Mouse (Mus musculus) left cerebral cortex, postnatal 14 days (tissue): ENCODE measurements around the gene Fancg. TPM values are rescaled to one million over a fixed set of nuclear protein-coding genes. Genes with fewer than 3 reads are reported as not detected.

ENCODE experiments used
- DNase-seq, 2 experiments: peaks; one replicate each; pipeline ENCODE4 v3.0.0; 2021 to 2022; ENCODE audit warnings: low spot score in 2 of 2, mixed read lengths in 1 of 2
- intact Hi-C: fragments of 180-260 bp; cut with DNase I; formaldehyde crosslinking; loops from one replicate; pipeline ENCODE4 v1.15.1; 2025
- long read RNA-seq, 2 experiments: library from polyadenylated mRNA; stranded (forward); transcript quantifications; one replicate each; pipeline ENCODE4 v2.0.0; 2021
- total RNA-seq, 2 experiments: library from RNA; stranded (reverse); gene quantifications; 2 replicates each; pipeline ENCODE4 v1.2.3; 2021

Gene Fancg
- total RNA-seq, result 10 to 100 TPM in 1 of 2 experiments, 1 to 10 TPM in 1; 10.0 to 11.3 TPM
- long read RNA-seq, experiment 1, transcript Fancg-201 (14 exons, 2,771 nt), result major isoform, 5 of 11 reads
- long read RNA-seq, experiment 1, partial matches to known transcripts, result 1 of 11 reads
- long read RNA-seq, experiment 1, other reads (novel, unspliced or antisense), result 5 of 11 reads
- long read RNA-seq, experiment 2, transcript Fancg-201 (14 exons, 2,771 nt), result major isoform, 7 of 13 reads
- long read RNA-seq, experiment 2, partial matches to known transcripts, result 1 of 13 reads
- long read RNA-seq, experiment 2, other reads (novel, unspliced or antisense), result 5 of 13 reads

DNA sequence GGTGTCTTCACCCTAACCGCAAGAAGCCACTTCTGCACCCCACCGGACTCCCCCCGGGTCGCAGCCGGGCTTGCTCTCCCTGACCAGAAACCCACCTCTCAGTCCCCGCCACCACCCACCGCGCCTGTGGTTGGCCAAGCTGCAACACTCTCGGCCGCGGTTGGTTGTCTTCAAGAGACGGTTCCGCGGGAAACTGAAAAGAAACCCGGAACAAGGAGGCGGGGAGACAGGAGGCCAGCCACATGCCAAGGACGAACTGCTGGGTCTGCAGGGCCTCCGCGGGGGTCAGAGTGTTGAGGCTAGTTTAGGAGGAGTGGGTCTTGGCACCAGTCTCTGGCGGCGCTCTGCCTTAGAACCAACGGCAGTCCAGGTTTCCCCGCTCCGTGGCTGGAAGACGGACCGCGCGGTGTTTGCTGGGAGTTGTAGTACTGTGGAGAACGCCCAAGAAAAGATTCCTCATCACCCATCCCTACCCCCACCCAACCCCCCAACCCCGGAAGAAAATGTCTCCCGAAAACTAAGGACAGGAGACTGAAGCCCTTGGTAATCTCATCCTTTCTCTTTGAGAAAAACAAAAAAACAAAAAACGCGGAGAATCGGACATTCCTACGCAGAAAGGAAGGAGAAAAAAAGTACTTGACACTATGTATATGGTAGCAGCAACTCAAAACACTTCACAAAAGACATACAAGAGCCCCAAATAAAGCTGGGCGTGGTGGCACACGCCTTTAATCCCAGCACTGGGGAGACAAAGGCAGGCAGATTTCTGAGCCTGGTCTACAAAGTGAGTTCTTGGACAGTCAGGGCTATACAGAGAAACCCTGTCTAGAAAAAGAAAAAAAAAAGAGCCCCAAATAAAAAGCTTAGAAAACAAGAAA lies at the start of gene Fancg:
Gene Fancg, minus strand, starts transcription at position 346 of the 878 bp plus-strand sequence.
- intact Hi-C loops, result no loop called here
- peak; percentile 63 to 82 for DNase-seq

DNA sequence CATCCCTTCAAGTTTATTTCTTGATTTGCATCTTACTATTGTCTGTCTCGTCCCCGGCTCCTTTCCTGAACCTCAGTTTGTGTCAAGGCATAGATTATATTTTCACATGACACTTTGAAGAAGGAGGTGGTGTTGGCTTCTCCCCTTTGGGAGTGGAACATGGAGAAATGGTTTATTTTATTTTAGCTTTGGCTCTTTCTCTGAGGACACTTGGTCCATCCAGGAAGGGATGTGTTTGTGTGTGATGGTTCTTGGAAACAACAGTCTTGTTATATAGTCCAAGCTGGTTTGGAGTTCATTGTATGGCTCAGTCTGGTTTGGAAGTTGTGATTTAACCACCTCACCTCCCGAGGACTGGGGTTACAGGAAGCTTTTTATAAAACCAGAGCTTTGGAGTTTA lies 49.4 kb upstream of the Fancg start:
- intact Hi-C loops, result loop anchor here (10.0 kb wide), 1 partner anchor 325 kb away; the partner anchor contains the start of gene Rusc2
- no peak for DNase-seq

DNA sequence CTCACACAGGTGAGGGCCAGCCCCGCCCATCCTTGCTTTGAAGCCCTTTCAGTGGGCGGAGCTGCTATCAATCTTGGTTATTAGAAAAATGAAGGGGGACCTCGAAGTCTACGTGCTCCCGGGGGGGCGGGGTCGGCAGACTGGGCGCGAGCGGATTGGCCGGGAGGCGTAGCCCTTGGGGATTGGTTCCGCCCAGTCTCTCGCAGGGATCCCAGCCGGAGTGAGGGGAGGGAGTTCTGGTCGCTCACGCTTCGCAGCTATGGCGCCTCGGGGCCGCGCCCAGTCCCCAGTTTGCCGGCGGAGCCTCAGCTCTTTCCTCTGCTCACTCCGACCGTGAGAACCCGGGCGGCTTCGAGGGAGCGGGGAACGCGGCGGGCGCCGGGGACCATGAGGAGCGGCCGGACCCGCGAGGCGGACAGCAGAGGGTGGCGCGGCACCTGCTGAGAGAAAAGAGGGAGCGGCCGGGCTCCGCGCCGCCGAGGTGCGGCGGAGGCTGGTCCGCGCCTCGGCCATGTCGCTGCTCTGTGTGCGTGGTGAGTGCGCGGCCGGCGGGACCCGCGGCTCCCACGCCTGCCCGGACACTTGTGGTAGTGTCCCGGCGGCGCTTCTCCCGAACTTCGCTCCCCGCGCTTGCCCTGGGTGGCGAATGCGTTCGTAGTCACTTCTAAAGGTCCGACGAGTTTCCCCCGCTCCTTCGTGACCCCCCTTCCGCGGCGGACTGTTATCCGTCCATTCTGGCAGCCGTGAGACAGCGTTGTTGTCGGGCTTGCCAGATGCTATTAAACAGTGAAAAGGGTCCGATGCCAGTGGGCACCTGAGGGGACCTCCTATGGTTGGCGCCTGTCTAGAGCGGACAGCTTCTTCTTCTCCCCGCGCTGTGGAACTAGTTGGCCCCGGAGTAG lies 48.7 kb upstream of the Fancg start, which contains the start of gene Unc13b:
Gene Unc13b, plus strand, starts transcription at position 201 of the 902 bp plus-strand sequence.
- intact Hi-C loops, result loop anchor here (10.0 kb wide), 1 partner anchor 326 kb away; the partner anchor contains the start of gene Rusc2
- DNase-seq, result peak; percentile 80 to 91

DNA sequence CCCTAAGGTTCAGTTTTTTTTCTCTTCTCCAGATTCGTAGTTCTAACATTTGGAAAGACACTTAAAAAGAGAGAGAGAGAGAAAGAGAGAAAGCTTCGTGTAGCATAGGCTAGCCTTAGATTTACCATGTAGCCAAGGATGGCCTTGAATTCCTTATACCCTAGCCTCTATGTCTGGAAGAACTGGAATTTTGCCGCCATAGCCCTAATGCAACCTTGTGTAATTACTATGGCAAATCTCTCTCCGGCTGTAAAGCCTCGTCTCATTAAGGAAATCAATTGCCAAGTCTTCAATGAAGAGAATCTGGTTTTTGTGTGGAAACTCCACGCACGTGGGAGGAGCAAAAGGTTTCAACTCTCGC lies 48.1 kb upstream of the Fancg start:
- intact Hi-C loops, result loop anchor here (10.0 kb wide), 1 partner anchor 326 kb away; the partner anchor contains the start of gene Rusc2
- no peak for DNase-seq

DNA sequence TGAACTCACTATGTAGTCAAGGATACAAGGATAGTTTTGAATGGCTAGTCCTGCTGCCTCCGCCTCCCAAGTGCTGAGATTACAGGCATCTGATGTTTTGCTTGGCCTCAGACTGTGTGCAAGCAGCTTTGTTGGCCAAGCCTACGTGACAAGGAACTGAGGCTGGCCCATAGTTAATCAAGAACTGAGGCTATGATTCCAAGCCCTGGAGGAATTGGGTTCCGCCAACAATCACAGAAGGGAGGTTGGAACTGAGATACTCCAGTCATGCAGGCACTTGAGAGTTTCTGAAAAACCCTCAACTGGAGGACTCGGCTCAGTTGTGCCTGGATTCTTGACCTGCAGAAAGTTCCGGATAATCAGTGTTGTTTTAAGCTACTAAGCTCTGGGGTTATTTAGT lies 47.3 kb upstream of the Fancg start:
- intact Hi-C loops, result loop anchor here (10.0 kb wide), 1 partner anchor 327 kb away; the partner anchor contains the start of gene Rusc2
- no peak for DNase-seq

DNA sequence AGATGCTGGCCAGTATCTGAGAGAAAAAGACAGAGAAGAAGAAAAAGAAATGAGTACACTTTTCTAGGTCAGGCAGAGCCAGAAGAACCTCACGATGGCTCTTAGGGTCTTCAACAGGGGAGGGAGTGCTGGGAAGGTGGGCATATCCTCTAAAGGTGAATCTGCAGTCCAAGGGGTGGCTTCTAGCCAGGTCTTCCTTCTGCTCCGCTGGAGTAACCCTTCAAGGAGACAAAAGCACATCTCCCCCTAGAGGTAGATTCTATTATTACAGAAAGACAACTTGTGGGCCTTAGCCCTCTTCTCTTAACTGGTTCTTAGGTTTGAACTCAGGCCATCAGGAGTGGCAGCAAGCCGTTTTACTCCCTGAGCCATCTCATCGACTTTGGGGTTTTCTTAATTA lies 42.3 kb upstream of the Fancg start:
- DNase-seq, result peak in 1 of 2 experiments; percentile 72
- intact Hi-C loops, result loop anchor here (10.0 kb wide), 1 partner anchor 332 kb away; the partner anchor contains the start of gene Rusc2

DNA sequence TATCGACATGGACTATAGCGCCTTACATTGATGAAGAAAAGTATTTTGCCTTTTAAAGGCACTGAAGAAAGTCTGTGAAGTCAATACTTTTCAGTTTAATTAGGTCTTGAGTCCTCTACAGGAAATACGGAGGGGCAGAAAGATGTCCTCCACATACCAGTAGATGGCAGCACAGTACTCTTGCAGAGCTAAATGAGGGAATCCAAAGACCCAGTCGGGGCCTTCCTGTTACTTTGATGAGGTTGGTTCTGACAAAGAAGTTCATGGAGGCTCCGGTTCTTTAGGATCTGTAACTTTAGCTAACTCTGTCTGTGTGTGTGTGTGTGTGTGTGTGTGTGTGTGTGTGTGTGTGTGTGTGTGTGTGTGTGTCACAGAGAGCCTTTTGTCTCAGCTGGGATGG lies 36.9 kb upstream of the Fancg start:
- intact Hi-C loops, result loop anchor here (5.0 kb wide), 2 partner anchors 65 to 200 kb away; no protein-coding TSS in a partner anchor
- peak; percentile 88 to 95 for DNase-seq

DNA sequence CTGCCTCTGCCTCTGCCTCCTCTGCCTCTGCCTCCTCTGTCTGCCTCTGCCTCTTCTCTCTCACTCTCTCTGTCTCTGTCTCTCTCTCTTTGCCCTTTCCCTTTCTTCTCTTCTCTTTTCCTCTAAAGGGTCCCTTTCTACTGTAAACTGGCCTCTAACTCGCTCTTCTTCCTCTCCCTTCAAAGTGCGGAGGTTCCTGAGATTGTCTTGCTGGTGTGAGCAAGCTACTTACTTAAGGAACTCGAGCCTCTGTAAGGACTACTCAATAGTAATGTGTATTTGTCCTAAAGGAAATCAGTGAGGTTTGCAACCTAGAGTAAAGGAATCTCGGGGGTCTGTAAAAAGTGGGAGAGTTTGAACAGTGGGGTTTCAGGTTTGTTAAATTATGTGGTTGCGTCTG lies 36.3 kb upstream of the Fancg start:
- intact Hi-C loops, result loop anchor here (5.0 kb wide), 2 partner anchors 66 to 201 kb away; no protein-coding TSS in a partner anchor
- no peak for DNase-seq

DNA sequence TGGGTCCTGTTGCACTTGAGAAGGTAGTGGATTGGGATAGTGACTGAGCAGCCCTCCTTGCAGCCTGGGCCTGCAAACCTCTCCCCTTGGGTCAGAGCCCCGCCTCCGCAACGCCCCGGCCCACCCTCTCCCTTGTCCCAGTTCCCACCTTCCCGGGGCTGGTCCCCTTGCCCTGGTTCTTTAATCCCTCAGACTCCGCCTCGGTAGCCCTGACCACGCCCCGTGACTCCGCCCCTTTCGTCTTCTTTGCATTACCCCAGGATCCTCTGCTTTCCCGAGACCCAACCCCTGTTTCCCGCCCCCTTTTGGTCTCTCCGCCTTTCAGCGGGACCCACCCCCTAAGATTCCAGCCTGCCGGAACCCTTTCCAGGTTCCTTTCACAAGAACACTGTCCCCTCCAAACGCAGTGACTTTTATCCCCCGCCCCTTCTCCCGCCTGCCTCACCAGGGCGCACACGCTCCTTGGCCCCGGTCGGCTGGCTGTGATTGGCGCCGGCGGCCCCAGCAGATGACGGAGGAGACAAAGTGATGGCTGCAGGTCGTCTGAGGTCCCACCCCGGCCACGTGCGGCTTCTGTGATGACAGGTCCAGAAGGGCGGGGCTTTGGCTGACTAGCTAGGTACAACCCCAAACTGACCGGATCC lies 35.5 kb upstream of the Fancg start, which contains the start of gene Fam214b:
Gene Fam214b, minus strand, starts transcription at position 562 of the 644 bp plus-strand sequence.
- intact Hi-C loops, result loop anchor here (5.0 kb wide), 2 partner anchors 67 to 202 kb away; no protein-coding TSS in a partner anchor
- peak; percentile 92 to 94 for DNase-seq

DNA sequence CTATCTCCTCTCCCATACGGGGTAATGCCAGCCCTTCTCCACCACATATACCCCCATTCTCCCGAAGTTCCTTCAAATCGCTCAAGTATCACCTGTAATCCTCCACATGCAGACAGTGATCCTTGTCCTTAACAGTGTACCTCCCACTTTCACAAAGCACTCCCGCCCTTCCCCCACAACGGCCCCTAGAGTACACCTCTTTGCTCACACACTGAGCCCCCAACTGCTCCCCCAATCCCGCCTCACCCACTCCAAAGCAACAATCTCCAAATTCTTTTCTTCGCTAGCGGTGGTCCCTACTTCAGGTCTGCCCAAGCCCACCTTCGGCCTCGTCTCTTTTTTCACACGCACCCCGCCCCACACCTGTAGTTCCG lies 35.0 kb upstream of the Fancg start:
- intact Hi-C loops, result loop anchor here (5.0 kb wide), 2 partner anchors 67 to 202 kb away; no protein-coding TSS in a partner anchor
- DNase-seq, result no peak

DNA sequence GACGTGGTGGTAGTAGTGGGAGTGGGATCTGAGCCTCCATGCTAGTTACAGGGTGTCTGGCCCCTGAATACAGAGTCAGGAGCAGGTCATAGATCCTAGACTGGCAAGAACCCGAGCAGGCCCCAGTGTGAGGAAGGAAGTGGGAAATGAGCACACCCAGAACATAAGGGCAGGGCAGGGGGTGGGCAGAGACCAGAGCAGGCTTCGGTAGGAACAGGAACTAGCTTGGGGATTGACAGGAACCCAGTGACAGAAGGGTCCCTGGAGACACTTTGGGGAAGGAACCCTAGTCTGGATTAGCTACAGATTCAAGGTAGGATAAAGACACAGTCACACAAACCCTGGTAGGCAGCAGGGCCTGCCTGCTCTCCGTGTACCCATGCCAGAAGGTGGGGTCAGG lies 34.4 kb upstream of the Fancg start:
- DNase-seq, result no peak
- intact Hi-C loops, result loop anchor here (5.0 kb wide), 3 partner anchors 68 to 383 kb away; partner anchors contain the start of gene Fam166b

DNA sequence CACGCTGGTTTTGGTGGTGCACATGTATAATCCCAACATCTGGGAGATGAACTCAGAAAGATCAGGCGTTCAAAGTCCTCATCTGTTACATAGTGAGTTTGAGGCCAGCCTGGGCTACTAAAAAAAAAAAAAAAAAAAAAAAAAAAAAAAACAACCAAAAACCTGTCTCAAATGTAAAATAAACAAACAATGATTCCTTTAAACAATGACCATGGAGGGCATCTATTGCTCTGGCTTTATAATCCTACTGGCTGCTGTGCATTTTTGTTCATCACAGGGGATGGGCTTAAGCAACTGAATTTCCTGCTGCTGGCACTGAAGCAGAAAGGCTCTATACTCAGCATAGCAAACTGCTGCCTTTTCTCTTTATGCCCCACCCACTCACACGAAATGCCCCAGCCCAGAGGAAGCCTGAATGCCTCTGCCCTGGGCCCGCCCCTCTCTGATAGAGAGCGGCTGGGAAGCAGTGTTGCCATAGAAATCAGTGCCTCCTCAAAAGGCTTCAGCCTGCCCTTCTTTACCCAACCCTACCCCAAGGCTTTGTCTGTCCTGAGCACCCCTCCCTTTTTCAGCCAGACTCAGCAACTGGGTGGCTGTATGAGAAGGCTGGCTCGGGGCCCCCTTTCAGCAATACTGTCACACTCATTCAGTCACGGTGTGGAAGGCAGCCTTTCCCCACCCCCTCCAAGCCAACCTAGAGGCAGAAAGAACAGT lies 33.5 kb upstream of the Fancg start:
- intact Hi-C loops, result loop anchor here (5.0 kb wide), 1 partner anchor 384 kb away; the partner anchor contains the start of gene Fam166b
- DNase-seq, result peak; percentile 64 to 87

DNA sequence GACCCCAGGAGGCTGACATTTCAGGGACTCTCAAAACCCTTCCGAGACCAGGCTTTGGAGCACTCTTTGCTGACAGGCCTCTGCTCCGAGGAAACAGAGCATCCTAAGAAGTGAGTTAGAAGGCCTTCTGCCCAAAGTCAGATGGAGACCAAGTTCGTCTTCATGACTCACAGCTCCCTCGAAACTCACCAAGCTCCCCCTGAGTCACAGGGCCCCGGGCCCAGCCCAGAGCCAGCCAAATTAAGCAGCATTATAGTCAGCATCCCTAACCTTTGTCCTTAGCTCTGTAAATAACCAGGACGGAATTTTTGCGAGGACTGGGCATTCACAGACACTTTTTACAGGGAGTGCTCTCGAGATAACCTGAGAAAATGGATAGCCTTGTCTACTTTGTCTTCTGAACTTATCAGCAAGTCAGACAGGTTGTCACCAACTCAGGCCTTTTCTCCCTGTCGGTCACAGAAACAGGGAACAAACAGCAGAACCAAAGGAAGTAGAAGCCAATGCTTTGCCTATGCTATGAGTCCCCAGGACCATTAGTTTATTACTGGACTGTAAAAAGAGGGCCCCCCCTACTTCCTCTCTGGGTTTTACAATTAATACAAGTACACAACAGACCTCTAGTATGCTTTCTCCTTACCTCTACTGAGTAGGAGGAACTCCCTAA lies 30.7 kb upstream of the Fancg start:
- intact Hi-C loops, result loop anchor here (5.0 kb wide), 1 partner anchor 386 kb away; the partner anchor contains the start of gene Fam166b
- DNase-seq, result no peak

DNA sequence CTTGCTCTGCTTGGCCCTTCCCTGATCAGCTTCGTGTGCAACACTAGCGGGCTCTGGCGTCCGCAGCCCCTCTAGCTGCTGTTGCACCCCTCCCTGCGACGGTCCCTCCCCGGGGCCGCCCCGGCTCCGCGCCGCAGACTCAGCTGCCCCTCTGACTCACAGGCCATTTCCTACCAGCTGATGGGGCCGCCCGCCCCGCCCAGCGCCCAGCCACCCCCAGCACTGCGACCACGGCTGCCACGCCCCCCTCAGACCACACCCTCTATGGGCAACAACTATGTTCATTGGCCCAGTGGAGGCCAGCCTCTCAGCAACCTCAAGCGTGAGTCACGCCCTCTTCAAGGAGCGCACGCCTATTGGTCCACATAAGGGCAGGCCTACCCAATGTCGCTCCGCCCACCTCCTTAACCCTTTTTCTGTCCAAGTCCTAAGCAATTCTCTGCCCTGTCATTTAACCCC lies 29.8 kb upstream of the Fancg start:
- intact Hi-C loops, result loop anchor here (5.0 kb wide), 1 partner anchor 387 kb away; the partner anchor contains the start of gene Fam166b
- peak; percentile 95 to 98 for DNase-seq

DNA sequence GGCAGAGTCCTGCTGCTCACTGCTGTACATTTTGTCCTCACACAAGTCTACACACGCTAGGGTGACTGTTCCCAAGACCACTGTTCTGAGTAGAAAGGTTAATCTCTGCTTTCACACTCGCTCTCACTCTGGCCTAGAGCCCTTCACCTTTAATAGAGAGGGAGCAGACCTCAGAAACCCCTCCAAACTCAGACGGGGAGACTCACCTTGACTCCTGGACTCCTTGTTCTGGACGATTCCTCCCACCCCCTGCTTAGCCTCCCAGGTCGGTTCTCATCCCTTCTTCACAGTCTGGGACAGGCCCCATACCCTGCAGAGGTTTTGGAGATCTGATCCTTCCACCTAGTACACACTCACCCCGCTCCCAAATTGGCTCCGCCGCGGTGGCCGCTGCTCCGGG lies 29.3 kb upstream of the Fancg start:
- intact Hi-C loops, result loop anchor here (5.0 kb wide), 1 partner anchor 388 kb away; the partner anchor contains the start of gene Fam166b

DNA sequence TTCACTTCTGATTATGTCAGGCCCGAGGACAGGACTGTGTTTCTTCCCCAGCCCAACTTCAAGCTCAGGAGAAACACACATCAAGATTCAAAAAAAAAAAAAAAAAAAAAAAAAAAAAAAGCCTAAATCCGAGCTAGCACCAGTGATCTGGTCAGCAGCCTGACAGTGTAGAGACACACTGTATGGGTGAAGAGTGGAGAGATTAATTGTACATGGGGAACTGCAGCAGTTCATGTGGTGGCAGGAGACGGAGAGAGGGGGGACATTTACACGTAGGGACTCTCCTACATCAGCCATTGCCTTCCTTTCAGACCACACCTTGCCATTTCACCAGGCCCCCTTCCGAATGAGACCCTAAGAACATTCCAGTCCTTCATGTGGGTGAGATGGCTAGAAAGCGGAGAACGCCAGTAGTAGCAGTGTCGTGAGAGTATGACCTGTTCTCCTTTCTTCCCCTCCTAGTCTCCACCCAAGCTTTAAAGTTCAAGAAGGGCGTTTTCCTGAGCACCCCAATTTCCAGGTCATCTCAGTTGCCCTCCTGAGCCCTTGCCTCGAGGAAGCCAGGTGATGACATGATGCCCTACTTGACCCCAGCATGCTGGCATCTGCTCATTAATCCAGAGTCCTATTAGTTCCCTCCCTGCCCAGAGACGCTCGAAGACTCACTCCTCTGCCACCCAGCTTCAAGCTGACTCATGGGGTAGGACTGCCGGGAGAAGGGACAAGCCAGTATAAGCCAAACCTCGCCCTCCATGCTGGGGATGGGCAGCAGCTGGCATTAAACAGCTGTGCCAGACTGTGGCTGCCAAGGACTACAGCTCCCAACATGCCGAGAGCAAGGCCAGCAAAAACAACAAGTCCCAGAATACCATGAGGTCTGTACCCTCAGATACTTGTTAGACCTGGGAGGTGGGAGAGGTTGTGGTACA lies 28.5 kb upstream of the Fancg start:
- intact Hi-C loops, result no loop called here
- DNase-seq, result peak; percentile 51 to 87

More for the DNA sequence above, 29.3 kb upstream of the Fancg start:
- no peak for DNase-seq
